ENCODE assay signal across 17 mouse cellular contexts in the genomic region with DNA sequence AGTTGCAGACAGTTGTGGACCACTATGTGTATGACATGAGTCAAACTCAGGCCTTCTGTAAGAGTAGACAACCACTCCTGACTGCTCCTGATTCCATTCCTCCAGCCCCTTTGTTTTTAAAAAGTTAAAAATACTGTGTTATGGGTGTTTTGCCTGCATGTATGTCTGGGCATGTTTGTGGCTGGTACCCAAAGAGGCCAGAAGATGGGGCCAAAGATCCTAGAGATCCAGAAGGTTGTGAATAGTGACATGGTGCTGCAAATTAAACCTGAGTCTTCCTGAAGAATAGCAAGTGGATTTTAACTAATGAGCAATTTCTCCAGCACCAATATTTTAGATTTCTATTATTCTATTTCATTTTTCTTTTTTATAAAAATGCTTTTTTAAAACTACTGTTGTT. TPM values are rescaled to one million over a fixed set of nuclear protein-coding genes. Genes with fewer than 3 reads are reported as not detected.
A peak's percentile ranks its signal among the peaks of the same experiment; 100 is the strongest.
DNase-seq lines count a peak whose midpoint lies in the region; ATAC-seq and TF ChIP-seq lines count a peak whose summit lies in the region.
"Had no signal": no experiment of that assay in that cellular context is flagged by ENCODE, and none has a peak within 500 bp of the region (broad histone marks: within the 10 kb centered on the region; RNA-seq: fewer than 3 reads in every experiment).

No protein-coding gene starts in this region.

- no peak for ATAC-seq in embryonic facial prominence, embryonic 11.5 days (replicated peaks; ENCODE audit: insufficient number of reproducible peaks, low FRiP score, low TSS enrichment, low read depth)
- ATAC-seq in lung, embryonic 14.5 days (ENCODE audit: insufficient read depth), result no peak
- ATAC-seq: forebrain, embryonic 13.5 days had no signal

- H3K36me3 ChIP-seq in embryonic facial prominence, embryonic 11.5 days (replicated peaks; ENCODE audit: control insufficient read depth, insufficient read depth, low read depth, low read length), result no peaks in the 10 kb centered on the region
- H3K36me3 ChIP-seq in embryonic facial prominence, embryonic 10.5 days (replicated peaks), result peaks cover 46% of the 10 kb centered on the region
- H3K36me3 ChIP-seq in lung, embryonic 14.5 days (ENCODE audit: insufficient read depth), result peaks cover 20% of the 10 kb centered on the region

- no peaks in the 10 kb centered on the region for H3K27me3 ChIP-seq in embryonic facial prominence, embryonic 11.5 days (ENCODE audit: control insufficient read depth, insufficient read depth, low read length)
- no peaks in the 10 kb centered on the region for H3K27me3 ChIP-seq in embryonic facial prominence, embryonic 10.5 days (replicated peaks; ENCODE audit: low read depth, poor library complexity, severe bottlenecking)
- H3K27me3 ChIP-seq in lung, embryonic 14.5 days (ENCODE audit: insufficient read depth, low read length), result no peaks in the 10 kb centered on the region
- H3K27me3 ChIP-seq: embryonic facial prominence, embryonic 15.5 days; forebrain, embryonic 13.5 days; liver, embryonic 15.5 days; stomach, embryonic 15.5 days had no signal

- H3K9ac ChIP-seq in embryonic facial prominence, embryonic 11.5 days (replicated peaks; ENCODE audit: low read length), result no peak overlapping the region
- no peak overlapping the region for H3K9ac ChIP-seq in lung, embryonic 14.5 days
- H3K9ac ChIP-seq: embryonic facial prominence, embryonic 15.5 days; forebrain, embryonic 13.5 days; liver, embryonic 15.5 days; stomach, embryonic 15.5 days had no signal

- no peaks in the 10 kb centered on the region for H3K9me3 ChIP-seq in embryonic facial prominence, embryonic 11.5 days (replicated peaks; ENCODE audit: control insufficient read depth, low read length)
- H3K9me3 ChIP-seq in embryonic facial prominence, embryonic 10.5 days, result no peaks in the 10 kb centered on the region
- H3K9me3 ChIP-seq in lung, embryonic 14.5 days (ENCODE audit: low read depth, low read length), result no peaks in the 10 kb centered on the region
- H3K9me3 ChIP-seq: embryonic facial prominence, embryonic 15.5 days; forebrain, embryonic 13.5 days; liver, embryonic 15.5 days; stomach, embryonic 15.5 days had no signal

- H3K4me3 ChIP-seq in embryonic facial prominence, embryonic 11.5 days (ENCODE audit: low read depth, low read length), result no peak overlapping the region
- no peak overlapping the region for H3K4me3 ChIP-seq in embryonic facial prominence, embryonic 10.5 days
- H3K4me3 ChIP-seq in lung, embryonic 14.5 days (ENCODE audit: low read depth, low read length), result no peak overlapping the region
- H3K4me3 ChIP-seq: embryonic facial prominence, embryonic 15.5 days; forebrain, embryonic 13.5 days; liver, embryonic 15.5 days; stomach, embryonic 15.5 days had no signal

- H3K27ac ChIP-seq in embryonic facial prominence, embryonic 11.5 days (replicated peaks; ENCODE audit: low read depth, low read length), result no peak overlapping the region
- H3K27ac ChIP-seq in embryonic facial prominence, embryonic 10.5 days (replicated peaks), result no peak overlapping the region
- H3K27ac ChIP-seq in lung, embryonic 14.5 days (ENCODE audit: low read depth), result no peak overlapping the region
- H3K27ac ChIP-seq: embryonic facial prominence, embryonic 15.5 days; forebrain, embryonic 13.5 days; liver, embryonic 15.5 days; stomach, embryonic 15.5 days had no signal

- no peak for TF ChIP-seq CTCF in lung, embryonic 14.5 days (IDR thresholded peaks at IDR 0.05; ENCODE audit: low read depth)

- H3K4me1 ChIP-seq in embryonic facial prominence, embryonic 11.5 days (ENCODE audit: control insufficient read depth, insufficient read depth, low read length), result no peaks in the 10 kb centered on the region
- H3K4me1 ChIP-seq in embryonic facial prominence, embryonic 10.5 days, result no peaks in the 10 kb centered on the region
- no peaks in the 10 kb centered on the region for H3K4me1 ChIP-seq in lung, embryonic 14.5 days (ENCODE audit: insufficient read depth)
- H3K4me1 ChIP-seq: embryonic facial prominence, embryonic 15.5 days; forebrain, embryonic 13.5 days; liver, embryonic 15.5 days; stomach, embryonic 15.5 days had no signal

- no peak overlapping the region for H3K4me2 ChIP-seq in embryonic facial prominence, embryonic 11.5 days (ENCODE audit: low read depth, low read length)
- no peak overlapping the region for H3K4me2 ChIP-seq in lung, embryonic 14.5 days
- H3K4me2 ChIP-seq: embryonic facial prominence, embryonic 15.5 days; forebrain, embryonic 13.5 days; heart, embryonic 11.5 days; liver, embryonic 15.5 days; stomach, embryonic 15.5 days had no signal

- DNase-seq in embryonic facial prominence, embryonic 11.5 days (ENCODE audit: low spot score), result peak; percentile 2
- DNase-seq in embryonic facial prominence, embryonic 10.5 days (ENCODE audit: low spot score), result no peak
- peak; percentile 11 for DNase-seq in lung, embryonic 14.5 days
- no peak for DNase-seq in lung, adult 18-20 months
- peak; percentile 17 for DNase-seq in ZHBTc4 (ENCODE audit: low read depth, low spot score)
- DNase-seq in retina, postnatal 1 day, result peak; percentile 19
- DNase-seq in urinary bladder, postnatal 4 days (ENCODE audit: low spot score in 2 of 2), result no peak
- DNase-seq in layer of hippocampus, adult 18-20 months (ENCODE audit: low spot score in 2 of 2), result no peak
- DNase-seq: cerebellum, adult 9-10 months; gastrocnemius, postnatal 10 days; kidney, adult 2 months had no signal

RNA-seq across cellular contexts. Expression of a gene that starts 55.5 kb away (rescaled TPM):
- 1.6 and 2.0 TPM in 2 replicates for polyA plus RNA-seq in embryonic facial prominence, embryonic 11.5 days (2014; fragmentation: Nextera tagmentation; extraction: Ambion mirVana)
- 2.9 and 5.1 TPM in 2 replicates for polyA plus RNA-seq in embryonic facial prominence, embryonic 10.5 days (2016; fragmentation: Nextera tagmentation; extraction: Ambion mirVana)
- polyA plus RNA-seq in lung, embryonic 14.5 days (2014; fragmentation: Nextera tagmentation; extraction: Ambion mirVana), result 0.28 and 0.54 TPM in 2 replicates
- total RNA-seq in layer of hippocampus, adult 18-20 months (2021), result 10 to 100 TPM; 65.3 to 71.2 TPM
- polyA plus RNA-seq: C2C12 had no signal

Comparison
In these comparisons a context has a peak if more than half of its experiments do, and no peak if none do; other contexts are left out.
1. DNase-seq: peak in embryonic facial prominence, embryonic 11.5 days (single experiment), lung, embryonic 14.5 days (single experiment), ZHBTc4 (single experiment) and retina, postnatal 1 day (single experiment); none in embryonic facial prominence, embryonic 10.5 days (single experiment), lung, adult 18-20 months (0 of 2), urinary bladder, postnatal 4 days (0 of 2) and layer of hippocampus, adult 18-20 months (0 of 2).